Comparison of ENCODE assay signal across 9 mouse cellular contexts in genomic region chr10:127534929-127535384, GRCm38 (mm10). TPM values are rescaled to one million over a fixed set of nuclear protein-coding genes. Genes with fewer than 3 reads are reported as not detected.
A peak's percentile ranks its signal among the peaks of the same experiment; 100 is the strongest.
DNase-seq lines count a peak whose midpoint lies in the region; ATAC-seq and TF ChIP-seq lines count a peak whose summit lies in the region.
"Had no signal": no experiment of that assay in that cellular context is flagged by ENCODE, and none has a peak within 500 bp of the region (broad histone marks: within the 10 kb centered on the region; RNA-seq: fewer than 3 reads in every experiment).

No protein-coding gene starts in this region.

- H3K27ac ChIP-seq in heart, embryonic 15.5 days: no peak overlapping the region
- no peak overlapping the region for H3K27ac ChIP-seq in brown adipose tissue, adult 24 weeks (replicated peaks; ENCODE audit: low read depth, low read length)
- H3K27ac ChIP-seq in hindbrain, embryonic 15.5 days (replicated peaks): peak overlapping the region; percentile 82
- H3K27ac ChIP-seq in midbrain, postnatal 0 days (ENCODE audit: low read depth, low read length): peak overlapping the region; percentile 38; the same call in 1 of the 2 replicates

- H3K9me3 ChIP-seq in heart, embryonic 15.5 days (replicated peaks): no peaks in the 10 kb centered on the region
- H3K9me3 ChIP-seq in hindbrain, embryonic 15.5 days: no peaks in the 10 kb centered on the region
- no peaks in the 10 kb centered on the region for H3K9me3 ChIP-seq in midbrain, postnatal 0 days (ENCODE audit: low read length)

- no peak; the same call in 1 of the 2 replicates for ATAC-seq in heart, embryonic 15.5 days (replicated peaks; ENCODE audit: insufficient number of reproducible peaks, insufficient read depth, low FRiP score, low read depth)
- ATAC-seq in hindbrain, embryonic 15.5 days (ENCODE audit: low FRiP score, low read depth): peak; percentile 14; the same call in 1 of the 2 replicates
- ATAC-seq in midbrain, postnatal 0 days (ENCODE audit: low FRiP score): 0 out of 2 replicates have a peak, but pooled peaks have one; percentile 2

- H3K36me3 ChIP-seq in heart, embryonic 15.5 days: no peaks in the 10 kb centered on the region
- peaks cover 13% of the 10 kb centered on the region for H3K36me3 ChIP-seq in hindbrain, embryonic 15.5 days
- peaks cover 18% of the 10 kb centered on the region for H3K36me3 ChIP-seq in midbrain, postnatal 0 days (ENCODE audit: insufficient read depth, low read length)

- intact Hi-C loops in heart, postnatal 10 days (cut with DNase I): no loop called here

- peak overlapping the region; percentile 23; the same call in 1 of the 2 replicates for H3K9ac ChIP-seq in heart, embryonic 15.5 days
- peak overlapping the region; percentile 78 for H3K9ac ChIP-seq in hindbrain, embryonic 15.5 days
- H3K9ac ChIP-seq in midbrain, postnatal 0 days (replicated peaks; ENCODE audit: low read length, poor library complexity, severe bottlenecking): peak overlapping the region; percentile 60; the same call in 1 of the 2 replicates

- WGBS in heart, embryonic 15.5 days: under 1% methylated on average over 30 of the region's 30 CpGs
- under 1% methylated on average over 28 of the region's 30 CpGs for WGBS in hindbrain, embryonic 15.5 days
- 3% methylated on average over 26 of the region's 30 CpGs for WGBS in midbrain, postnatal 0 days

- peaks cover 24% of the 10 kb centered on the region for H3K4me1 ChIP-seq in heart, embryonic 15.5 days (replicated peaks)
- H3K4me1 ChIP-seq in brown adipose tissue, adult 24 weeks (ENCODE audit: control insufficient read depth, insufficient read depth, insufficient read length, low read length): peaks cover 4% of the 10 kb centered on the region; the same call in 1 of the 2 replicates
- peaks cover 68% of the 10 kb centered on the region for H3K4me1 ChIP-seq in hindbrain, embryonic 15.5 days (replicated peaks)
- peaks cover 11% of the 10 kb centered on the region; the same call in 1 of the 2 replicates for H3K4me1 ChIP-seq in midbrain, postnatal 0 days (ENCODE audit: insufficient read depth, low read length)

- H3K4me3 ChIP-seq in heart, embryonic 15.5 days: peak overlapping the region; percentile 55
- 0 out of 2 replicates have a peak overlapping the region, but pooled peaks have one; percentile 21 for H3K4me3 ChIP-seq in brown adipose tissue, adult 24 weeks (ENCODE audit: insufficient read depth, low read depth, low read length)
- peak overlapping the region; percentile 68 for H3K4me3 ChIP-seq in hindbrain, embryonic 15.5 days
- H3K4me3 ChIP-seq in midbrain, postnatal 0 days (ENCODE audit: low read depth, low read length): peak overlapping the region; percentile 59
- H3K4me3 ChIP-seq: erythroblast, embryonic 14.5 days had no signal

- H3K4me2 ChIP-seq in heart, embryonic 15.5 days: peak overlapping the region; percentile 97
- peak overlapping the region; percentile 95 for H3K4me2 ChIP-seq in hindbrain, embryonic 15.5 days
- peak overlapping the region; percentile 91 for H3K4me2 ChIP-seq in midbrain, postnatal 0 days (ENCODE audit: low read depth, low read length, poor library complexity, severe bottlenecking)

- DNase-seq in heart, postnatal 10 days: no peak
- DNase-seq in midbrain, postnatal 0 days (ENCODE audit: low spot score): no peak
- DNase-seq in layer of hippocampus, adult 18-20 months (ENCODE audit: low spot score in 2 of 2): no peak
- no peak for DNase-seq in ovary, postnatal 10 days (ENCODE audit: low spot score)
- no peak for DNase-seq in thymus, postnatal 14 days

- no peak for TF ChIP-seq CTCF in midbrain, postnatal 0 days (IDR thresholded peaks at IDR 0.05)

- H3K27me3 ChIP-seq in heart, embryonic 15.5 days: peaks cover 80% of the 10 kb centered on the region
- H3K27me3 ChIP-seq in hindbrain, embryonic 15.5 days: peaks cover 8% of the 10 kb centered on the region; the same call in 1 of the 2 replicates
- H3K27me3 ChIP-seq in midbrain, postnatal 0 days (ENCODE audit: insufficient read depth, low read length): 0 out of 2 replicates have a peak, but pooled peaks cover 10% of the 10 kb centered on the region

RNA-seq across cellular contexts. Expression of gene Nxph4, which starts 0.6 kb away (rescaled TPM):
- 1.2 and 2.9 TPM in 2 replicates for polyA plus RNA-seq in heart, embryonic 15.5 days (2015; fragmentation: Nextera tagmentation; extraction: Ambion mirVana)
- total RNA-seq in heart, postnatal 10 days (2021): 1 to 10 TPM; 1.3 to 1.8 TPM
- not detected in 2 replicates for polyA plus RNA-seq in brown adipose tissue, adult 24 weeks (2012; ENCODE audit: insufficient read depth, insufficient read length, missing spikeins)
- polyA plus RNA-seq in hindbrain, embryonic 15.5 days (2015; fragmentation: Nextera tagmentation; extraction: Ambion mirVana): 161 and 194 TPM in 2 replicates
- total RNA-seq in midbrain, postnatal 0 days (2014; rRNA removed): 11.8 and 22.6 TPM in 2 replicates
- 68.9 and 72.4 TPM in 2 replicates for polyA plus RNA-seq in midbrain, postnatal 0 days (2015; fragmentation: Nextera tagmentation; extraction: Ambion mirVana)
- total RNA-seq in layer of hippocampus, adult 18-20 months (2021): 1 to 10 TPM; 1.2 to 1.3 TPM
- polyA plus RNA-seq: erythroblast, embryonic 14.5 days had no signal

RNA-seq across cellular contexts. Expression of gene Shmt2, which starts 12.7 kb away (rescaled TPM):
- 89.8 and 106 TPM in 2 replicates for polyA plus RNA-seq in heart, embryonic 15.5 days (2015; fragmentation: Nextera tagmentation; extraction: Ambion mirVana)
- 10 to 100 TPM; 41.3 to 41.7 TPM for total RNA-seq in heart, postnatal 10 days (2021)
- polyA plus RNA-seq in brown adipose tissue, adult 24 weeks (2012; ENCODE audit: insufficient read depth, insufficient read length, missing spikeins): 15.5 and 16.7 TPM in 2 replicates
- 56.2 and 64.8 TPM in 2 replicates for polyA plus RNA-seq in hindbrain, embryonic 15.5 days (2015; fragmentation: Nextera tagmentation; extraction: Ambion mirVana)
- total RNA-seq in midbrain, postnatal 0 days (2014; rRNA removed): 39.8 and 48.0 TPM in 2 replicates
- 32.8 and 34.2 TPM in 2 replicates for polyA plus RNA-seq in midbrain, postnatal 0 days (2015; fragmentation: Nextera tagmentation; extraction: Ambion mirVana)
- 10 to 100 TPM; 24.2 to 25.3 TPM for total RNA-seq in layer of hippocampus, adult 18-20 months (2021)

RNA-seq across cellular contexts. Expression of gene Ndufa4l2, which starts 20.2 kb away (rescaled TPM):
- polyA plus RNA-seq in heart, embryonic 15.5 days (2015; fragmentation: Nextera tagmentation; extraction: Ambion mirVana): 49.7 and 53.6 TPM in 2 replicates
- 10 to 100 TPM; 44.5 to 54.0 TPM for total RNA-seq in heart, postnatal 10 days (2021)
- 13.0 and 14.5 TPM in 2 replicates for polyA plus RNA-seq in brown adipose tissue, adult 24 weeks (2012; ENCODE audit: insufficient read depth, insufficient read length, missing spikeins)
- 20.7 and 24.4 TPM in 2 replicates for polyA plus RNA-seq in hindbrain, embryonic 15.5 days (2015; fragmentation: Nextera tagmentation; extraction: Ambion mirVana)
- total RNA-seq in midbrain, postnatal 0 days (2014; rRNA removed): 16.2 and 16.6 TPM in 2 replicates
- 18.7 and 19.9 TPM in 2 replicates for polyA plus RNA-seq in midbrain, postnatal 0 days (2015; fragmentation: Nextera tagmentation; extraction: Ambion mirVana)
- total RNA-seq in layer of hippocampus, adult 18-20 months (2021): 1 to 10 TPM; 3.6 to 3.8 TPM

RNA-seq across cellular contexts. Expression of gene Stac3, which starts 33.5 kb away (rescaled TPM):
- 0.62 and 1.1 TPM in 2 replicates for polyA plus RNA-seq in heart, embryonic 15.5 days (2015; fragmentation: Nextera tagmentation; extraction: Ambion mirVana)
- total RNA-seq in heart, postnatal 10 days (2021): 1 to 10 TPM; 1.1 to 1.7 TPM
- 3.8 and 4.8 TPM in 2 replicates for polyA plus RNA-seq in brown adipose tissue, adult 24 weeks (2012; ENCODE audit: insufficient read depth, insufficient read length, missing spikeins)
- 2.5 and 2.9 TPM in 2 replicates for polyA plus RNA-seq in hindbrain, embryonic 15.5 days (2015; fragmentation: Nextera tagmentation; extraction: Ambion mirVana)
- 1.2 and 2.3 TPM in 2 replicates for total RNA-seq in midbrain, postnatal 0 days (2014; rRNA removed)
- 0.51 and 1.0 TPM in 2 replicates for polyA plus RNA-seq in midbrain, postnatal 0 days (2015; fragmentation: Nextera tagmentation; extraction: Ambion mirVana)
- 1 to 10 TPM; 2.4 to 3.5 TPM for total RNA-seq in layer of hippocampus, adult 18-20 months (2021)

Comparison
In these comparisons a context has a peak if more than half of its experiments do, and no peak if none do; other contexts are left out.
1. H3K27ac ChIP-seq: peak in hindbrain, embryonic 15.5 days (single experiment) and midbrain, postnatal 0 days (single experiment); none in heart, embryonic 15.5 days (single experiment) and brown adipose tissue, adult 24 weeks (single experiment).
2. H3K9ac ChIP-seq: peak in every context shown above with its lines; median percentile 78 in hindbrain, embryonic 15.5 days; 60 in midbrain, postnatal 0 days; 23 in heart, embryonic 15.5 days.
3. RNA of gene Nxph4, which starts 0.6 kb away (polyA plus RNA-seq): 161 to 194 TPM in hindbrain, embryonic 15.5 days and 68.9 to 72.4 TPM in midbrain, postnatal 0 days; 1.2 to 2.9 TPM in heart, embryonic 15.5 days and not detected in brown adipose tissue, adult 24 weeks; every median in the first group is over 10 times any median in the second.
4. Peak in every context shown above with its lines, with median percentiles within 50 percentile points of each other: H3K4me2 ChIP-seq and H3K4me3 ChIP-seq.